Mouse (Mus musculus) testis, adult 2 months (tissue): Measurements from ENCODE around the gene Gpatch2.

Source experiments
- CTCF ChIP-seq: fragments of 200-500 bp; IDR thresholded peaks from 2 replicates; pipeline ENCODE4 v1.5.1; 2012; ENCODE audit warnings: low read depth, mild to moderate bottlenecking, inconsistent platforms, low read length, moderate library complexity; ENCODE audit not compliant: control insufficient read depth, insufficient read depth, insufficient replicate concordance
- POLR2A ChIP-seq: fragments of 200-500 bp; IDR thresholded peaks from 2 replicates; pipeline ENCODE4 v1.6.1; 2012; ENCODE audit warnings: low read depth, mild to moderate bottlenecking, inconsistent platforms, low read length, moderate library complexity; ENCODE audit not compliant: control insufficient read depth

DNA sequence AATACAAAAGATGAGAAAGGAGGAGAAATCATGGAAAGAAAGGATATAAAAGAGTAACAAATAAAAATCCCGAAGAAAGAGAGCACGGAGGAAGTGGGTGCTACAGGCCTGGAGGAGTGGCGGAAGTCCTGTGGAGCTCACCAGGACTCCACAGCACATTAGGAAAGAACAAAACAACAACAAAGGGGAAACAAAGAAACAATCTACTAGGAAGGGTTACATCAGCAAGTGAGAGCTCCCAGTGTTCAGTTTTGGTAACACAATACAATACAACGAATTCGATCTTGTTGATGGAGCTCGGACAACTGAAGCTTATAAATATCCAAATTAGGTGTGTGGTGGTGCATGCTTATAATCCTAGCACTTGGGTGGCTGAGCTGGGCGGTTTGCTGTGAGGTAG lies 45.7 kb upstream of the Gpatch2 start:
- TF ChIP-seq POLR2A (no peak), CTCF (no peak)
